Mouse (Mus musculus): ENCODE data around the gene Slc38a10. TPM values are rescaled to one million over a fixed set of nuclear protein-coding genes. Genes with fewer than 3 reads are reported as not detected.

The Slc38a10 gene
- polyA plus RNA-seq, 1 experiment from 2014 or later: 118 TPM

GRCm38 (mm10) chr11:120119108-120119507 is 32.0 kb downstream of the Slc38a10 start:
- Histone ChIP-seq H3K27me3 (ENCODE audit: control insufficient read depth, insufficient read depth, low read depth, low read length) (no peaks in the 10 kb centered on the region), H3K36me3 (ENCODE audit: control insufficient read depth, insufficient read depth, low read length) (0 out of 2 replicates have a peak, but pooled peaks cover 7% of the 10 kb centered on the region), H3K9ac (ENCODE audit: low read depth, low read length) (no peak overlapping the region), H3K4me2 (ENCODE audit: low read length) (no peak overlapping the region), H3K9me3 (replicated peaks; ENCODE audit: control insufficient read depth, low read length, poor library complexity, severe bottlenecking) (no peaks in the 10 kb centered on the region), H3K4me1 (ENCODE audit: control insufficient read depth, insufficient read depth, low read length) (no peaks in the 10 kb centered on the region; the same call in 1 of the 2 replicates), H3K4me3 (ENCODE audit: low read depth, low read length) (no peak overlapping the region), H3K27ac (ENCODE audit: low read length) (no peak overlapping the region)
- no peak for ATAC-seq
- 96% methylated on average over 7 of the region's 7 CpGs for WGBS

- Histone ChIP-seq H3K9me3 (replicated peaks; ENCODE audit: control insufficient read depth, low read length, poor library complexity, severe bottlenecking) (no peaks in the 10 kb centered on the region), H3K9ac (ENCODE audit: low read depth, low read length) (no peak overlapping the region), H3K4me3 (ENCODE audit: low read depth, low read length) (no peak overlapping the region), H3K4me2 (ENCODE audit: low read length) (no peak overlapping the region), H3K4me1 (ENCODE audit: control insufficient read depth, insufficient read depth, low read length) (no peaks in the 10 kb centered on the region; the same call in 1 of the 2 replicates), H3K27ac (ENCODE audit: low read length) (no peak overlapping the region), H3K27me3 (ENCODE audit: control insufficient read depth, insufficient read depth, low read depth, low read length) (no peaks in the 10 kb centered on the region), H3K36me3 (ENCODE audit: control insufficient read depth, insufficient read depth, low read length) (0 out of 2 replicates have a peak, but pooled peaks cover 5% of the 10 kb centered on the region)
- ATAC-seq: no peak
- 82% methylated on average over 2 of the region's 2 CpGs for WGBS
Observed at GRCm38 (mm10) chr11:120117626-120118025, 33.5 kb downstream of the Slc38a10 start.

DNA sequence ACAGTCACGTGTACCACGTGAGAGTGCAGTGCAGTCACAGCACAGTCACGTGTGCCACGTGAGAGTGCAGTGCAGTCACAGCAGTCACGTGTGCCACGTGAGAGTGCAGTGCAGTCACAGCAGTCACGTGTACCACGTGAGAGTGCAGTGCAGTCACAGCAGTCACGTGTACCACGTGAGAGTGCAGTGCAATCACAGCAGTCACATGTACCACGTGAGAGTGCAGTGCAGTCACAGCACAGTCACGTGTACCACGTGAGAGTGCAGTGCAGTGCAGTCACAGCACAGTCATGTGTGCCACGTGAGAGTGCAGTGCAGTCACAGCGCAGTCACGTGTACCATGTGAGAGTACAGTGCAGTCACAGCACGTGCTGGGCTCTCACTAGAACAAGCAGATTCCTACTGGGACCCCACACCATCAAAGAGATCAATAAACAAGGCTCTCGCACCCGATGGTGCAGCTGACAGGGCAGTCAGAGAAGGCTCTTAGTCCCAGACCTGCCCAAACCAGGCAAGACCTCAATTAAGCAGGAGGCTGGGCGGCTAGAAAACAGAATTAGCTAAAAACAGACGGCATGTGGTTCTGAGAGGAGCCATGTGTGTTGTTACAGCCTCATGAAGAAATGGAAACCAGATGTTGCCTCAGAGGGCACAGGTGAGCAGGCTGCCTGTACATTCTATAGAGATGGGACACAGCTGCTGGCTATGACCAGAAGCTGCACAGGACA is 36.5 kb downstream of the Slc38a10 start:
- Histone ChIP-seq H3K4me3 (ENCODE audit: low read depth, low read length) (no peak overlapping the region), H3K9me3 (replicated peaks; ENCODE audit: control insufficient read depth, low read length, poor library complexity, severe bottlenecking) (no peaks in the 10 kb centered on the region), H3K27ac (ENCODE audit: low read length) (no peak overlapping the region), H3K36me3 (ENCODE audit: control insufficient read depth, insufficient read depth, low read length) (0 out of 2 replicates have a peak, but pooled peaks cover 5% of the 10 kb centered on the region), H3K4me2 (ENCODE audit: low read length) (no peak overlapping the region), H3K4me1 (ENCODE audit: control insufficient read depth, insufficient read depth, low read length) (peaks cover 4% of the 10 kb centered on the region; the same call in 1 of the 2 replicates), H3K9ac (ENCODE audit: low read depth, low read length) (no peak overlapping the region), H3K27me3 (ENCODE audit: control insufficient read depth, insufficient read depth, low read depth, low read length) (no peaks in the 10 kb centered on the region)
- no peak for ATAC-seq
- 93% methylated on average over 21 of the region's 21 CpGs for WGBS

- Histone ChIP-seq H3K27ac (ENCODE audit: low read length) (no peak overlapping the region), H3K36me3 (ENCODE audit: control insufficient read depth, insufficient read depth, low read length) (peaks cover 7% of the 10 kb centered on the region; the same call in 1 of the 2 replicates), H3K4me3 (ENCODE audit: low read depth, low read length) (no peak overlapping the region), H3K4me1 (ENCODE audit: control insufficient read depth, insufficient read depth, low read length) (peaks cover 4% of the 10 kb centered on the region; the same call in 1 of the 2 replicates), H3K27me3 (ENCODE audit: control insufficient read depth, insufficient read depth, low read depth, low read length) (no peaks in the 10 kb centered on the region), H3K4me2 (ENCODE audit: low read length) (no peak overlapping the region), H3K9ac (ENCODE audit: low read depth, low read length) (no peak overlapping the region), H3K9me3 (replicated peaks; ENCODE audit: control insufficient read depth, low read length, poor library complexity, severe bottlenecking) (no peaks in the 10 kb centered on the region)
- ATAC-seq: no peak
- 94% methylated on average over 4 of the region's 4 CpGs for WGBS
Observed at GRCm38 (mm10) chr11:120112136-120112535, 39.0 kb downstream of the Slc38a10 start.

DNA sequence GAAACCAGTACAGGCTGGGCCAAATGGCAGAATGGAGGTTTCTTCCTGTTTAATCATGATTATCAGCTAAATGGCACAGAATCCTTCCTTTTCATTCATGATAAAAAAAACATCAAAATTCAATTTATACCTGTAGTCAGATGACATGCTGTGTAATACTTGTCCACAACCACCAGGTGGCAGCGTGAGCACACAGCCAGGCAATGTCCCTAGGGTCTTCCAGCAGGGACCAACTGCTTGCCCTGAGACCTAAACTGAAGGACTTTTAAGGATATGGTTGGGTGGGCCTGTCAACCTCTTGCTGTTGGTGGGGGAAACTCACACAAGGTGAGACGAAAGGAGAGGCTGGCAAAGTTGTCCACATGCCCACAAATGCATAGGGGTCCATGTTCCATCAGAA is 40.1 kb downstream of the Slc38a10 start:
- Histone ChIP-seq H3K4me3 (ENCODE audit: low read depth, low read length) (no peak overlapping the region), H3K4me2 (ENCODE audit: low read length) (no peak overlapping the region), H3K27ac (ENCODE audit: low read length) (peak overlapping the region; percentile 50; the same call in 1 of the 2 replicates), H3K27me3 (ENCODE audit: control insufficient read depth, insufficient read depth, low read depth, low read length) (no peaks in the 10 kb centered on the region), H3K9me3 (replicated peaks; ENCODE audit: control insufficient read depth, low read length, poor library complexity, severe bottlenecking) (no peaks in the 10 kb centered on the region), H3K4me1 (ENCODE audit: control insufficient read depth, insufficient read depth, low read length) (peaks cover 4% of the 10 kb centered on the region; the same call in 1 of the 2 replicates), H3K9ac (ENCODE audit: low read depth, low read length) (no peak overlapping the region), H3K36me3 (ENCODE audit: control insufficient read depth, insufficient read depth, low read length) (peaks cover 7% of the 10 kb centered on the region; the same call in 1 of the 2 replicates)
- WGBS: 9% methylated on average over 2 of the region's 2 CpGs
- 0 out of 2 replicates have a peak, but pooled peaks have one; percentile 22 for ATAC-seq

DNA sequence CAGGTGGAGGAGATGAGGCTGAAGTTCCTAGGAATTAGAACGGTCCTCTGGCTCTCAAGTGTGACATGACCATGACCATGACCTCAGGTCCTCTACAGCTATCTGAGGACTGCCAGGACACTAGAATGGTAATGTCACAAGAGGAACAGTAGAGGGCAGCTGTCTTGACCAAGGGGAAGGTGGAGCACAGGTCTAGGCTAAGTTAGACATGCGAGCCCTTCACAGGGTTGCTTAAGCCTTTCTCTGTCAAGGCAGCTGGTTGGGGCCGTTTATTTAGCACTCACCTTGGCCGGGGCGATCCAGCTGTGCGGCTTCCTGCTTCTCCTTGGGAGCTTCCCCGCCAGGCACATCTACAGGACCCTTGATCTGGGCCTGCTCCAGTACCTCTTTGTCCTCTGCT is 40.6 kb downstream of the Slc38a10 start:
- Histone ChIP-seq H3K4me1 (ENCODE audit: control insufficient read depth, insufficient read depth, low read length) (peaks cover 4% of the 10 kb centered on the region; the same call in 1 of the 2 replicates), H3K4me2 (ENCODE audit: low read length) (no peak overlapping the region), H3K4me3 (ENCODE audit: low read depth, low read length) (no peak overlapping the region), H3K9me3 (replicated peaks; ENCODE audit: control insufficient read depth, low read length, poor library complexity, severe bottlenecking) (no peaks in the 10 kb centered on the region), H3K36me3 (ENCODE audit: control insufficient read depth, insufficient read depth, low read length) (peaks cover 10% of the 10 kb centered on the region; the same call in 1 of the 2 replicates), H3K27me3 (ENCODE audit: control insufficient read depth, insufficient read depth, low read depth, low read length) (no peaks in the 10 kb centered on the region), H3K9ac (ENCODE audit: low read depth, low read length) (no peak overlapping the region), H3K27ac (ENCODE audit: low read length) (peak overlapping the region; percentile 50; the same call in 1 of the 2 replicates)
- ATAC-seq: no peak
- 64% methylated on average over 7 of the region's 7 CpGs for WGBS

DNA sequence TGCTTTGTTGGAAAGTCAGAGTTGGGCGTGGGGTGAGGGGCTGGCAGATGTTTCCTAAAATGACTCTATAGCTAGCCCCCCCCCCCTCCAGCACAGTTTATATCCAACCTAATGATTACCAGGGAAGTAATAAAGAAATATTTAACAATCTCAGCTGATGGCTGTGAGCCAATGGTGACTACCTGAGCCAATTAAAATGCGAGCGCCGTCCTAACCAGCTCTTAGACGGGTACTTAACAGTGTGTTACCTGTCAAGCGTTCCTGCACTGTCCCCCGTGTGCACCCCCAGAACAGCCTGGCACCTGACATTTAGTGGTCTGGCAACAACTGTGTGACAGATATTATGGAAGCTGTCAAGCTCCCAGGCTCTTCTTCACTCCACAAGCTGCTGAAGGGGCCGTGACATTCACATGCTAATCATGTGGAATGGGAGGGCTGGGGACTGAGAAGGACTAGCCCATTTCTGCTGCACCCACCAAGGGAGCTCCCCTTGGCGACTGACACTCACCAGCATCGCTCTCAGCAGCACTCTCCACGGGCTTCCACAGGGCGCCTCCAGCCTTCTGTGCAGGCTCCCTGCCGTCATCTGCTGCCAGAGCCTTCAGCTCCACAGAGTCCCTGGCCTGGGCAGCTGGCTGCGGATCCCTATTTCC is 41.5 kb downstream of the Slc38a10 start:
- ATAC-seq: no peak; the same call in 1 of the 2 replicates
- Histone ChIP-seq H3K27me3 (ENCODE audit: control insufficient read depth, insufficient read depth, low read depth, low read length) (no peaks in the 10 kb centered on the region), H3K4me1 (ENCODE audit: control insufficient read depth, insufficient read depth, low read length) (peaks cover 4% of the 10 kb centered on the region; the same call in 1 of the 2 replicates), H3K9me3 (replicated peaks; ENCODE audit: control insufficient read depth, low read length, poor library complexity, severe bottlenecking) (no peaks in the 10 kb centered on the region), H3K9ac (ENCODE audit: low read depth, low read length) (no peak overlapping the region), H3K36me3 (ENCODE audit: control insufficient read depth, insufficient read depth, low read length) (peaks cover 12% of the 10 kb centered on the region), H3K4me3 (ENCODE audit: low read depth, low read length) (no peak overlapping the region), H3K27ac (ENCODE audit: low read length) (no peak overlapping the region), H3K4me2 (ENCODE audit: low read length) (no peak overlapping the region)
- WGBS: 66% methylated on average over 14 of the region's 14 CpGs

DNA sequence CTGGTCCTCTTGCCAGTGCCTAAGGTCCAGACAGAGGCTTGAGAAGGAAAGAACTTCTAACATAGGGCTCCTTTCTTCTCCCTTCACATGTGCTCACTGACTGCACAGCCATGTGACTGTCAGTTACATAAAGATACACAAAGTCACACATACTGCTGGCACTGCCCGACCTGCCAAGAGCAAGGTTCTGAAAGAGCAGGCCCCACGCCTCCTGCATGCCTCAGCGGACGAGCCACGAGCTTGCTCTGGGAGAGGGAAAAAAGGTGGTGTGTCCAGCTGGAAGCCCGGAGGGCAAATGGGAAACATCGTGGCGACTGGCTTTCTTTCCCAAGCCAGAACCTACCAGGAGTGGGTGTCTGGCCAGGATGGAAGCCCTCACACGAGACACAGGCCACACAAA is 43.4 kb downstream of the Slc38a10 start:
- Histone ChIP-seq H3K9me3 (replicated peaks; ENCODE audit: control insufficient read depth, low read length, poor library complexity, severe bottlenecking) (no peaks in the 10 kb centered on the region), H3K36me3 (ENCODE audit: control insufficient read depth, insufficient read depth, low read length) (peaks cover 18% of the 10 kb centered on the region), H3K27me3 (ENCODE audit: control insufficient read depth, insufficient read depth, low read depth, low read length) (no peaks in the 10 kb centered on the region), H3K4me1 (ENCODE audit: control insufficient read depth, insufficient read depth, low read length) (peaks cover 4% of the 10 kb centered on the region; the same call in 1 of the 2 replicates), H3K9ac (ENCODE audit: low read depth, low read length) (no peak overlapping the region), H3K4me3 (ENCODE audit: low read depth, low read length) (no peak overlapping the region), H3K27ac (ENCODE audit: low read length) (no peak overlapping the region), H3K4me2 (ENCODE audit: low read length) (no peak overlapping the region)
- 85% methylated on average over 9 of the region's 9 CpGs for WGBS
- ATAC-seq: no peak

DNA sequence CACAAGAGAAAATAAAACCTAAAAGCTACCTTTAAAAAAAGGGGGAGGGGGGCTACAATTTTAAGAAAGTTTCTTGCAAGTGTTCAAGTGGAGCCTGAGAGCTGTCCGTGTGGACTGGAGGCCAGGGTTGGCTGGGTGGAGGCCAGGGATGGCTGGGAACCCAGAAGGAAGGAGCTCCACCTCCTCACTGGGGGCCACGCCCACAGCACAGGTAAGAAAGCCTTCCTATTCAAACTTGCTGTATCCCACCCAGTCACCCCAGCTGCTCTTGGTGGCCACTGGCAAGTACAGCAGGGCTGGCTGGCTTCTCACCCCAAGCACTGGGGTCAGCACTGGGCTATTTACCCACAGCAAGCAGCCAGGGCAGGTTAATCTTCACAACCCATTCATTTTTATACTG is 44.1 kb downstream of the Slc38a10 start:
- Histone ChIP-seq H3K9ac (ENCODE audit: low read depth, low read length) (no peak overlapping the region), H3K4me3 (ENCODE audit: low read depth, low read length) (no peak overlapping the region), H3K4me2 (ENCODE audit: low read length) (no peak overlapping the region), H3K27me3 (ENCODE audit: control insufficient read depth, insufficient read depth, low read depth, low read length) (no peaks in the 10 kb centered on the region), H3K27ac (ENCODE audit: low read length) (no peak overlapping the region), H3K9me3 (replicated peaks; ENCODE audit: control insufficient read depth, low read length, poor library complexity, severe bottlenecking) (no peaks in the 10 kb centered on the region), H3K4me1 (ENCODE audit: control insufficient read depth, insufficient read depth, low read length) (peaks cover 4% of the 10 kb centered on the region; the same call in 1 of the 2 replicates), H3K36me3 (ENCODE audit: control insufficient read depth, insufficient read depth, low read length) (peaks cover 18% of the 10 kb centered on the region)
- no peak for ATAC-seq
- WGBS: 72% methylated on average over 2 of the region's 2 CpGs

Measured in midbrain, embryonic 16.5 days (tissue).